Mouse (Mus musculus) heart, adult 2 months (tissue): ENCODE data around the gene B3galt6.

Experiments
- CTCF ChIP-seq: fragments of 200-600 bp; IDR thresholded peaks from 2 replicates; pipeline ENCODE4 v1.8.1; 2022; ENCODE audit warnings: antibody characterized with exemption, mild to moderate bottlenecking, moderate library complexity
- POLR2A ChIP-seq: fragments of 200-500 bp; IDR thresholded peaks from 2 replicates; pipeline ENCODE4 v1.6.1; 2011; ENCODE audit warnings: mild to moderate bottlenecking, low read depth, low read length, control low read depth; ENCODE audit not compliant: insufficient read depth

DNA sequence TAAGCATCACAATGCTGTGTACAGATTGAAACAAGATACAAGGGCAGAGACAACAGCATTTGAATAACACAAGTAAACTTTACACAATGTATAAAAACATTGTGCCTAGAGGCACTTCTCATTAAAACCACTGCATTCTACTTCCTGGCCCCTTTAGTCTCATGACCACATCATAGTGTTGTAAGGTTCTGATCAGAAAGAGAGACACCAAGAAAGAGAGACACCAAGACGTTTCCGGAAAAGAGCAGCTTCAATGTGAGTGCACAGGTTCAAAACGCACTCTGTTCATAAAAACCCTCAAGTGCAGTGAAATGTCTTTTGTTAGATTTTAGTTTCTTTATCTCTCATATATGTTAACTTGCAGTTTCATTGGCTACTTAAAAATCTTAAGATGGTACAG, 11.7 kb upstream of the B3galt6 start:
- TF ChIP-seq CTCF, result no peak
- no peak for TF ChIP-seq POLR2A
